Mouse (Mus musculus) thymus, postnatal 4 days (tissue): ENCODE data around the gene Pum1.

Experiments used
- DNase-seq: peaks from one replicate; pipeline ENCODE4 v3.0.0; 2021

Pum1 gene

GRCm38 (mm10) chr4:130794771-130795170 lies 131.7 kb downstream of the Pum1 start:
- no peak for DNase-seq

- no peak for DNase-seq
Measured at GRCm38 (mm10) chr4:130795970-130796369, 132.8 kb downstream of the Pum1 start.

GRCm38 (mm10) chr4:130797201-130798051 lies 134.3 kb downstream of the Pum1 start:
- DNase-seq = no peak

- no peak for DNase-seq
Measured at GRCm38 (mm10) chr4:130798416-130798815, 135.3 kb downstream of the Pum1 start.

- no peak for DNase-seq
Measured at GRCm38 (mm10) chr4:130799118-130799517, 136.0 kb downstream of the Pum1 start.

GRCm38 (mm10) chr4:130799582-130799981 lies 136.5 kb downstream of the Pum1 start:
- no peak for DNase-seq

- DNase-seq = no peak
Measured at GRCm38 (mm10) chr4:130800147-130800546, 137.0 kb downstream of the Pum1 start.

GRCm38 (mm10) chr4:130801198-130801597 lies 138.1 kb downstream of the Pum1 start:
- no peak for DNase-seq

GRCm38 (mm10) chr4:130801624-130802329 lies 138.7 kb downstream of the Pum1 start:
- DNase-seq = no peak

GRCm38 (mm10) chr4:130803591-130803990 lies 140.5 kb downstream of the Pum1 start:
- no peak for DNase-seq

GRCm38 (mm10) chr4:130804292-130804691 lies 141.2 kb downstream of the Pum1 start:
- DNase-seq = no peak

GRCm38 (mm10) chr4:130804771-130805361 lies 141.7 kb downstream of the Pum1 start:
- no peak for DNase-seq

- no peak for DNase-seq
Measured at GRCm38 (mm10) chr4:130805746-130806145, 142.6 kb downstream of the Pum1 start.

GRCm38 (mm10) chr4:130806746-130807145 lies 143.6 kb downstream of the Pum1 start:
- DNase-seq = no peak

GRCm38 (mm10) chr4:130809784-130810183 lies 146.7 kb downstream of the Pum1 start:
- no peak for DNase-seq

- DNase-seq = no peak
Measured at GRCm38 (mm10) chr4:130810845-130811244, 147.7 kb downstream of the Pum1 start.

GRCm38 (mm10) chr4:130811385-130811784 lies 148.3 kb downstream of the Pum1 start:
- DNase-seq = no peak

- DNase-seq = no peak
Measured at GRCm38 (mm10) chr4:130813958-130814357, 150.8 kb downstream of the Pum1 start.

GRCm38 (mm10) chr4:130814742-130815330 lies 151.7 kb downstream of the Pum1 start:
- DNase-seq = no peak

- DNase-seq = no peak
Measured at GRCm38 (mm10) chr4:130815860-130816259, 152.7 kb downstream of the Pum1 start.

GRCm38 (mm10) chr4:130819806-130820205 lies 156.7 kb downstream of the Pum1 start:
- no peak for DNase-seq

- DNase-seq = no peak
Measured at GRCm38 (mm10) chr4:130820594-130821255, 157.6 kb downstream of the Pum1 start.
